Mouse (Mus musculus): ENCODE measurements around the gene Vmn1r188. TPM values are rescaled to one million over a fixed set of nuclear protein-coding genes. Genes with fewer than 3 reads are reported as not detected.
"Not testable (repeated sequence)": the region's sequence is repeated elsewhere in the genome, so short reads cannot be mapped to it uniquely, and the experiment has no call there.

Vmn1r188 gene
- total RNA-seq, 2 experiments from 2014 or later = not detected

- no peak for DNase-seq (ENCODE audit: extremely low spot score in 1 of 2, low spot score in 1 of 2)
Observed at GRCm38 (mm10) chr13:22049041-22049440, 35.2 kb upstream of the Vmn1r188 start.

DNA sequence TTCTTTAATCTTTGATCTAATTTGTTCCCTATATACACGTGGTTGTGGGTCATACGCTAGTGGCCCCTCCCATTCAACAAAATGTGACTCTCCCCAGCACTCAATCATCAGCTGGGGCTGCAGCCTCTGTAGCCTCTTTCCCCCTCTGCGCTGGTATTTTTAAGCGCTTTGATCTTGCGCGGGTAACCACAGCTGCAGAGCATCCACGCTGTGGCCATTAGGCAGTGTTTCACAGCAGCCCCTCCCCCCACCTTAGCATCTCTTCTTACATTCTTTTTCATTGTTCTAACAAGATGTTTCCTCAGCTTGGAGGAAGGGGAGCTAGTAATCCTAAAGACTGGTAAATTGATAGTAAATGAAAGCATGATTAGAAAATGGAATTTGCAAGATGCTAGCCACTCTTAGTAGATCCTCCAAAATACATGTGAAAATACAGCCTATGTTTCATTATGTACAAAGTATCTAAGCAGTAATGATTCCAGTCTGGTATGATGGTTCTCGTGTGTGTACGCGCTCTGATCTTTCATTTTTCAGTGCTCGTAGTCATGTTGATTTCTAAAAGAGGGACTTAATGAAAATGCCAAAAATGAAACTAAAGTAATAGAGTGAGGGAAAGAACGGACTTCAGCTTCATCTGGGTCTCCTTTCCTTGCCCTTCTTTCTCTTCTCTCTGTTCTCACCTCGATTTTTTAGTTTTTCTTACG, 34.4 kb upstream of the Vmn1r188 start:
- peak in 1 of 2 experiments; percentile 30 for DNase-seq (ENCODE audit: extremely low spot score in 1 of 2, low spot score in 1 of 2)

- peak; percentile 84 to 86 for DNase-seq (ENCODE audit: extremely low spot score in 1 of 2, low spot score in 1 of 2)
Observed at GRCm38 (mm10) chr13:22050591-22051522, 33.4 kb upstream of the Vmn1r188 start.

DNA sequence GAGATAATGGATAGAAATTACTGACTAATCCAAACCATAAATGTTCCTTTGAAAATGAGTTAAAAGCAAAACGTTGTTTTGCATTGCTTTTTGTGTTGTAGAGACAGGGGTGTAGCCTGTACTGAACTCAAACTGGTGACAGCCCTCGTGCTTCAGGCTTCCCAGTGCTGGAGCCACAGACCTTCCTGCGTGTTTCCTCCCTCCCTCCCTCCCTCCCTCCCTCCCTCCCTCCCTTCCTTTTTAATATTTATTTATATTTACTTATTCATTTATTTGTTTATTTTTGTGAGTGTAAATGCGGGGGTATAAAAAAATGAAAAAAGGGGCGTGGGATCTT, 32.7 kb upstream of the Vmn1r188 start:
- DNase-seq (ENCODE audit: extremely low spot score in 1 of 2, low spot score in 1 of 2) = no peak

- DNase-seq (ENCODE audit: extremely low spot score in 1 of 2, low spot score in 1 of 2) = no peak
Observed at GRCm38 (mm10) chr13:22053754-22054153, 30.5 kb upstream of the Vmn1r188 start.

GRCm38 (mm10) chr13:22061422-22061821, 22.8 kb upstream of the Vmn1r188 start:
- no peak for DNase-seq (ENCODE audit: extremely low spot score in 1 of 2, low spot score in 1 of 2)

DNA sequence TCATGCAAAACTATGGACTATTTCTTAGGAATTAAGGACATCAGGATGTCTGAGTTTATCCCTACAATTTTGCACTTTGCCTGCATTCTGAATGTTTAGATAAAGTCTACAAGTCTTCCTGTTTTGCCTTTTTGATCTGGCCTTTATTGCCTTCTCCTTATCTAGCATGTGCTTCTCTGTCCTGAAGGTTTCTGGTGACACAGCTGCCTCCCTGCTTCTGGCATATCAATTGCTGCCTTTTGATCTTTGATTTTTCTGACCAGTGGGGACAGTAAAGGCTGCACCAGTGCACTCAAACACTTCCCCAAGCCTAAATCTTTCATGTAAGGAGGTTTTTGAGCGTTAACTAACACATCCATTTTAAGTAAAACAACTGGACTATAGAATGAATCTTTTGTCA, 20.8 kb upstream of the Vmn1r188 start:
- no peak for DNase-seq (ENCODE audit: extremely low spot score in 1 of 2, low spot score in 1 of 2)

- not testable (repeated sequence) for DNase-seq (ENCODE audit: extremely low spot score in 1 of 2, low spot score in 1 of 2)
Observed at GRCm38 (mm10) chr13:22105724-22106123, 21.5 kb downstream of the Vmn1r188 start, which contains the start of gene Vmn1r189. Gene Vmn1r189 (minus strand): TSS chr13:22105824.

- not testable (repeated sequence) for DNase-seq (ENCODE audit: extremely low spot score in 1 of 2, low spot score in 1 of 2)
Observed at GRCm38 (mm10) chr13:22136495-22137293, 52.5 kb downstream of the Vmn1r188 start.

Small RNAs within 50 kb of the gene (microRNA-seq; reads per million reads assigned to microRNA genes)
- gene Gm26300 (0 reads per million in 2 experiments), gene Gm44390 (0 reads per million in 2 experiments), gene Gm44486 (0 reads per million in 2 experiments)

Other genes starting within 250 kb of the Vmn1r188 start
- gene Zfp184, start 139.3 kb upstream of the Vmn1r188 start, total RNA-seq (2021) = 1 to 10 TPM; 2.9 to 4.2 TPM
- not detected for gene Pom121l2, start 103.2 kb upstream of the Vmn1r188 start, total RNA-seq (2021)
- gene Prss16, start 74.7 kb upstream of the Vmn1r188 start, total RNA-seq (2021) = under 1 TPM; 0.42 to 0.57 TPM
- gene Hist1h2ah, start 48.9 kb upstream of the Vmn1r188 start, total RNA-seq (2021) = 10 to 100 TPM; 22.3 to 38.6 TPM
- 10 to 100 TPM; 15.7 to 30.9 TPM for gene Hist1h2bk, start 48.6 kb upstream of the Vmn1r188 start, total RNA-seq (2021)
- 10 to 100 TPM; 64.2 to 71.4 TPM for gene Hist1h4i, start 43.1 kb upstream of the Vmn1r188 start, total RNA-seq (2021)
- gene Hist1h2ag, start 41.5 kb upstream of the Vmn1r188 start, total RNA-seq (2021) = 10 to 100 TPM in 1 of 2 experiments, 1 to 10 TPM in 1; 7.1 to 18.2 TPM
- 10 to 100 TPM; 15.1 to 18.5 TPM for gene Hist1h2bj, start 41.2 kb upstream of the Vmn1r188 start, total RNA-seq (2021)
- not detected for gene Vmn1r189, start 21.4 kb downstream of the Vmn1r188 start, total RNA-seq (2021)
- not detected for gene Vmn1r191, start 99.5 kb downstream of the Vmn1r188 start, total RNA-seq (2021)
- not detected for gene Vmn1r192, start 106.7 kb downstream of the Vmn1r188 start, total RNA-seq (2021)
- gene Vmn1r193, start 138.7 kb downstream of the Vmn1r188 start, total RNA-seq (2021) = not detected
- not detected for gene Vmn1r194, start 159.8 kb downstream of the Vmn1r188 start, total RNA-seq (2021)
- gene Vmn1r195, start 186.1 kb downstream of the Vmn1r188 start, total RNA-seq (2021) = not detected
- not detected for gene Vmn1r196, start 205.5 kb downstream of the Vmn1r188 start, total RNA-seq (2021)
- not detected for gene Vmn1r197, start 240.1 kb downstream of the Vmn1r188 start, total RNA-seq (2021)

All from layer of hippocampus, postnatal 25 days (tissue).